Mouse (Mus musculus): Measurements from ENCODE around the gene Wdr54. TPM values are rescaled to one million over a fixed set of nuclear protein-coding genes. Genes with fewer than 3 reads are reported as not detected.
"Not testable (repeated sequence)": the region's sequence is repeated elsewhere in the genome, so short reads cannot be mapped to it uniquely, and the experiment has no call there.

Gene Wdr54
- total RNA-seq, 2 experiments from 2014 or later = 25.1 to 28.4 TPM

DNA sequence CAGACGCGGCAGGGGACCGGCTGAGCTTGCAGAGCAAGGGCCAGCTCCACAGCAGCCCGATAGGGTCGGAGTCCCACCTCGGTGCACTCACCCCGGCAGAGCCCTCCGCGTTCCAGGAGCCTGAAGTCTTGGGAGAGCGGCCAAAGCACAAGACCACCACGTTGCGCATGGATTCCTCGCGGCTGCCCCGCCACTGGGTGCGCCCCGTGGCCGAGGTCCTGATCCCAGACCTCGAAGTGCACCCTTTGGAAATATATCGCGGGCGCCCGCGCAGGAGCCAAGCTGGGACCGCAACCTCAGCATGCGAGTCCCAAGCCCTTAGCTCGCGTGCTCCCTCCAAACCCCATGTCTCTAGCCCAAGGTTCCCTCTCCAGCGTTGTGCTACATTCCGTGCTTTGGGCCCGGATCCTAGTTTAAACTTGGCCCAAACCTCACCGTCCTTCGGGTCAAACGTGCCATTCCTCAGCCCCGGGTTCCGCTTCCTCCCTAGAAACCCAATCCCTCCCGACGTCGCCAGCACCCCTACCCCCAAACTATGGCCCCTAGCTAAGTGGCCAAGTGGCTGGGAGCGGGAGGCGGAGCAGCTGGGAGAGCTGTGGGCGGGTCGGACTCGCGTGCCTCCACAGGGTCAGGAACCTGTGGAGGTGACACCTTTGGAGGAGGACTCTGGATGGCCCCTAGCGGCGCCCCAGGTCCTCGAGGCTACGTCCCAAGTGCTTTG lies 5.9 kb upstream of the Wdr54 start:
- no peak for DNase-seq (ENCODE audit: extremely low spot score in 1 of 2, low spot score in 1 of 2)

- no peak for DNase-seq (ENCODE audit: extremely low spot score in 1 of 2, low spot score in 1 of 2)
Measured at GRCm38 (mm10) chr6:83161442-83161841, 5.2 kb upstream of the Wdr54 start.

- DNase-seq (ENCODE audit: extremely low spot score in 1 of 2, low spot score in 1 of 2) = not testable (repeated sequence)
Measured at GRCm38 (mm10) chr6:83159456-83159855, 3.3 kb upstream of the Wdr54 start.

DNA sequence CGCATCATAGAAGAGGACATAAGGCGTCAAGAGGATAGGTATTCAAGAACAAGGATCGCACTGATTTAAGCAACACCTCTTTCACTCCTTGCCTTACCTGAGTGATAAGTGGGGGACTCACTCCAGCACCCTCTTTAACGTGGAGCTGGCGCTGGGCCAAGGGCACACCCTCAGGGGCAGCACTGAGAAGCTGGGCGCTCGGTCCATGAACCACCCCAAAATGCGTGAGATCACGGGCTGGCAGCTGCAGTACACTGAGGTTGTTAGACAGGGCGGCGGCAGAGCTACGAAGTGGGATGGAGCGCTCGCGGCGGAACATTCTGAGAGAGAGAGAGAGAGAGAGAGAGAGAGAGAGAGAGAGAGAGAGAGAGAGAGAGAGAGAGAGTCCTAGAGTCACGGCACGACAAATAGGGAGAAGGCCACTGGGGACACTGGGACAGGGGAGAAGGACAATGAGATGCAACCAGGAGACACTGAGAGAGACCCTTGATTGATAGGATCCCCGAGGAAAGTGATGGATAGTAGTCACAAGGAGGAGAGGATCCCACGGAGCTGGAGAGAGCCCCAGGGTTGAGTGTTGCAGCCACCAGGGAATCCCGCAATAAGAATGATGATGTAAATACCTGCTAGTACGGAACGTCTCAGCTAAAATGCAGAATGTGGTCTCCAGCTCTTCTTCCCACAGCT lies 502 bp downstream of the Wdr54 start:
- DNase-seq (ENCODE audit: extremely low spot score in 1 of 2, low spot score in 1 of 2) = no peak

DNA sequence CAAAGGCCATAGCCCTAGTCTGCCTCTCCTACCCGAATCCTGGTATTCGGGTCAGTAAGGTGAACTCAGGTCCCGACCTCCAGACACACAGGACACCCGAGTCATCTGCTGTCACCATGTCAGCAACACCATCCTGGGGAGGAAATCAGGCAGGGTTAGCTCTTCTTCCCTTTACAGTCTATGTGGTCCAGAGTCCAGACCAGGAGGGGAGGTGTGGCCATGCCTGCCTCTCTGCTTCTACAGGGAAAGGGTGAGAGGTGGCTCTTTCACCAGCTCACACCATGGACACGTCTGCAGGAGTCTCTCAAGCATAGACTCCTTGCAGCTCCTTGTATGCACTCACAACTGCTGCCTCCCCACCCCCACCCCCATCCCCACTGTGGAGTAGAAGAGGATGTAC lies 2.7 kb downstream of the Wdr54 start:
- no peak for DNase-seq (ENCODE audit: extremely low spot score in 1 of 2, low spot score in 1 of 2)

DNA sequence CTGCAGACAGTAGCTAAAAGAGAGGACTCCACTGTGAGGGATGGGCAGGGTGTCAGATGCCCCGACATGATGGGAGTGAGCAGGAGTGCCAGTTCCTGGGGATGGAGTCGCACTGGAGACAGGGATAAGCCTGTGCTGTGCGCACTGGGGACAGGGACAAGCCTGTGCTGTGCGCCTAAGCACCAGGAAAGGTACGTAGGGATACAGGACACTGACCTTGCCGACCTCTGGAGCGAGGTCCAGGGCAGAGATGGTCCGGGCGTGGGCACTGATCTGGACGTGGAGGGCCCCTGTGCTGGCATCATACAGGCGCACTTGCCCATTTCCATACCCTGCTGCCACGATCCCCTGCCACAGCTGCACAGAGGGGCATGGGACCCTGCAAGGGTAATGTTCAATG lies 3.2 kb downstream of the Wdr54 start:
- no peak for DNase-seq (ENCODE audit: extremely low spot score in 1 of 2, low spot score in 1 of 2)

GRCm38 (mm10) chr6:83151721-83152120 lies 4.5 kb downstream of the Wdr54 start:
- DNase-seq (ENCODE audit: extremely low spot score in 1 of 2, low spot score in 1 of 2) = no peak

DNA sequence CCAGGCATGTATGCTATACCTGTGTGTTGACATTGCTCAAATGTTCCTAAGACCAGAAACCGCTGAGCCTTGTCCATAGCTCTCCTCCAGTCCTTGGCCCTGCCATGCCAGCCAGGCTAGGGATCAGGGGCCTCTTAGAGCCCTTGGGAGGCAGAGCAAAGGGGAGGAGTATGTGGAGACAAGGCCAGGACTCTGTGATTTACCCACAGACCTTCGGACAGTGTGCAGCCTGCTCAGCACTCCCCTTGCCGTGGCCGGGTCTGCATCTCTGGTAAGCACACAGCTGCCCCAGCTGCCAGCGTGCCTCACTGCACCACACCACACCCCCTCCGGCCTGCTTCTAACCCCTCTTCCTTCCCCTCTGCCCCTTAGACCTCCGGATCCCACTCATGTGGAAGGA lies 8.9 kb downstream of the Wdr54 start:
- no peak for DNase-seq (ENCODE audit: extremely low spot score in 1 of 2, low spot score in 1 of 2)

- DNase-seq (ENCODE audit: extremely low spot score in 1 of 2, low spot score in 1 of 2) = no peak
Measured at GRCm38 (mm10) chr6:83145805-83146204, 10.4 kb downstream of the Wdr54 start.

DNA sequence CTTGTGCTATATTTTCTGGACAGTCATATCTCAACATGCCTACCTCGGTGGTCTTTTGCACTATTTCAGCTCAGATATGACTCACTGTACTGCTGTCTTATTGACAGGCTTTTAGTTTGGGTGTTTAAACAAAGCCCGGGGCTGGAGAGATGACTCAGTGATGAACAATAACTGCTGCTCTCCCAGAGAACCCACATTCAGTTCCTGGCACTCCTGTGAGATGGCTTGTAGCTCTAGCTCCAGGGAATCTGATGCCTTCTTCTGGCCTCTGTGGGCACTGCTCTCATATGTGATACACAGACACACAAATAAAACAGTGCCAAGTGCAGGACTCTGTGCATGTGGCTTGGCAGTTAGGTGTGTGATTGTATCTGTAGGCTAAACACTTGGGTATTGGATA lies 11.0 kb downstream of the Wdr54 start:
- DNase-seq (ENCODE audit: extremely low spot score in 1 of 2, low spot score in 1 of 2) = no peak

- DNase-seq (ENCODE audit: extremely low spot score in 1 of 2, low spot score in 1 of 2) = no peak
Measured at GRCm38 (mm10) chr6:83142886-83143285, 13.3 kb downstream of the Wdr54 start.

DNA sequence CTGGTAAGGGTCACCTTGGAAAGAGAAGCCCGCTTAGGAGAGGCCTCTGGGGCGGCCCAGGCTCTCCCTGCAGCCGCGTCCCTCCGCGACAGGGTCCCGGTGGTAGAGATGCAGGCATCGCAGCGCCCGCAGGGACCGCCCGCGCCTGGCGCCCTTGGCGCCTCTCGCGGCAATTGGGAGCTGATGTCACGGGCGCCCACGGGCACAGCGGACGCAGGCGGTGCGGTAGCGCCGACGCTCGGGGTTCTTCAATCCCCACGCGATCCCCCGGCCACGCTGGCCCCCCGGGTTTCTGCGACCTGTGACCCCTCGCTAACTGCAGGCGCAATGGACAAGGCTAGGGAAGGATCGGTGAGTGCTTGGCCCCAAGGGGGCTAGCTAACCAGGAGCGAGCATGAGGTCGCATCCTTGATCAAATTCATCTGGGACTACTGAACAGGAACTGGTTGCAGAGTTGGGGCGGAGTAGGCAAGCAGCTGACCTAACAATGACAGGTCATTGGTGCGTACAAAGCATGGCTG lies 13.9 kb downstream of the Wdr54 start:
- peak; percentile 57 to 67 for DNase-seq (ENCODE audit: extremely low spot score in 1 of 2, low spot score in 1 of 2)

GRCm38 (mm10) chr6:83141636-83142035 lies 14.6 kb downstream of the Wdr54 start:
- no peak for DNase-seq (ENCODE audit: extremely low spot score in 1 of 2, low spot score in 1 of 2)

DNA sequence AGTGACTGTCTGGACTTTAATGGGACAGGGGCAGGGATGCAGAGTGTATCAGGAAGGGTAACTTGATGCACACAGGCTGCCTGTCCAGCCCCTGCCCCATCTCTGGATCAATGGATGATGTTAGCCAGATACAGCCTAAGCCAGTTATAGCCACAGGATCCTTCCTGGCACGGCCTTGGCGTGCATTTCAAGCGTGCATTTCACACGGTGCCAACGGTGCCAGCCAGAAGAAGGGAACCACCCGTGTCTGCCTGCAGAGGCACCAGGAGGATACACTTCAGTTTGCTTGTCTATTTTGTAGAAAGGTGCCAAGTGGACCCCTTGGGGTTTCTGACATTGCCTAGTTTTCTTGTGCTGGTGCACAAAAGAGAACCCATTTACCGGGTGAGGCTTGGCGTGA lies 16.2 kb downstream of the Wdr54 start:
- DNase-seq (ENCODE audit: extremely low spot score in 1 of 2, low spot score in 1 of 2) = no peak

DNA sequence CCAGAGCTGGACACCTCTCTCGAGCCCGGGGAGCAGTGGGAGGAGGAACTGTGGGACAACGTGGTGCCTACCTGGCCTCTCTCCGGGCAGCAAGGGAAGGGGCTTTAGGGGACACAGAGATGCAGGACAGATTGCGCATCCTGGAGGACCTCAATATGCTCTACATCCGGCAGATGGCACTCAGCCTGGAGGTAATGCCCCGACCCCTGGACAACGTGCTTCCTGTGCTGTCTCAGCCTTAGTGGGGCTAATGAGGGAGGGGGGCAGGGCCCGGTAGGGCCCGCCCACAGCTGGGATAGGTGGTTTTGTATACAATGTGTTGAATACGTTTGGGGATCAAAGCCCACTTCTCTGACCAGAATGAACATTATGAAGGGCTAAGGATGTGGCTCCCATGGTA lies 18.1 kb downstream of the Wdr54 start:
- no peak for DNase-seq (ENCODE audit: extremely low spot score in 1 of 2, low spot score in 1 of 2)

DNA sequence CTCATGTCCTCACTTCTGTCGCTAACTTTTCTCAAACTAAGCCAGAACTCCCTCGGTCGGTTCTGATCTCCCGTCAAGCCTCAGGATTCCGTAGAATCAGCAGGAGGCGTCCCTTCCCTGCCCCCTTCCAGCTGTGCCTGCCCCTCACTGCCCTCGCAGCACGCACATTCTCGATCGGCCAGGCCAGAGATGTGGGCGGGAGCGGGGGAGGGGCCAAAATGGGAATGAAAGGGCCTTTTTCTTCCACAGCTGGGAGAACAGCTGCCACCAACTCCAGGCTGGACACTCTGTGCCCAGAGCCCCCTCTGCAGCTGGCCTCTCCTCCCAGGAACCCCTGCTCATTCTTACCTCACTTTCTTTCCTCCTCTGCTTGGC lies 18.6 kb downstream of the Wdr54 start:
- peak in 1 of 2 experiments; percentile 56 for DNase-seq (ENCODE audit: extremely low spot score in 1 of 2, low spot score in 1 of 2)

GRCm38 (mm10) chr6:83136881-83137575 lies 19.2 kb downstream of the Wdr54 start:
- DNase-seq (ENCODE audit: extremely low spot score in 1 of 2, low spot score in 1 of 2) = no peak

GRCm38 (mm10) chr6:83136291-83136880 lies 19.8 kb downstream of the Wdr54 start:
- no peak for DNase-seq (ENCODE audit: extremely low spot score in 1 of 2, low spot score in 1 of 2)

- DNase-seq (ENCODE audit: extremely low spot score in 1 of 2, low spot score in 1 of 2) = no peak
Measured at GRCm38 (mm10) chr6:83135571-83136161, 20.5 kb downstream of the Wdr54 start.

- DNase-seq (ENCODE audit: extremely low spot score in 1 of 2, low spot score in 1 of 2) = no peak
Measured at GRCm38 (mm10) chr6:83134951-83135513, 21.2 kb downstream of the Wdr54 start, which contains the start of gene Rtkn. Gene Rtkn (plus strand): TSS chr6:83135463.

Data from layer of hippocampus, postnatal 25 days (tissue).